Mouse (Mus musculus): Measurements from ENCODE around the gene Gm10073.
A peak's percentile ranks its signal among the peaks of the same experiment; 100 is the strongest.

The Gm10073 gene

DNA sequence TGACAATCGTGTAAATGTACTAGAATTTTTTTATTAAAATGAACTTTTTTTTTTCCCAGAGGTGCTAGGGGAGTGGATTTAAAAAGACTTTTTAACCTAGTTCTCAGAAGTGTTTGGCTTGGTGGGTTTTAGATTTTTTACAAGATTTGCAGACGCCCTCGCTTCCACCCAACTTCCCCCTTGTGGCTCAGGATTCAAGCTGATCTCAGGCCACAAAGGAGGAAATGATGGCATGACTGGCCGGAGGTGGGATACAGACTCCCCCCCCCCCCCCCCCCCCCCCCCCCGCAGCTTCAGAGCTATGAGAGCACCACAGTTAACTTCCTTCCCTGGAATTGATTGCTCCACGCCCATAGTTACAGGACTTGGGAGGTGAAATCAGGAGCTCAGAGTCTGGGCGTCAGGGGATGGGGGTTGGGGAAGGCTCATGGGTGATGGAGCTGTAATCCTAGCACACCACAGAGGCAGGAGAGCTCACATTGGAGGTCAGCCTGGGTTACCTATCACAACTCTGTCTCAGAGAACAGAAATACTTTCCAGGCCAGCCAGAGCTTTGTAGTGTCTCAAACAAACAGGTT is 17.1 kb downstream of the Gm10073 start:
- peak; percentile 62 for DNase-seq (ENCODE audit: low read depth, low spot score)

DNA sequence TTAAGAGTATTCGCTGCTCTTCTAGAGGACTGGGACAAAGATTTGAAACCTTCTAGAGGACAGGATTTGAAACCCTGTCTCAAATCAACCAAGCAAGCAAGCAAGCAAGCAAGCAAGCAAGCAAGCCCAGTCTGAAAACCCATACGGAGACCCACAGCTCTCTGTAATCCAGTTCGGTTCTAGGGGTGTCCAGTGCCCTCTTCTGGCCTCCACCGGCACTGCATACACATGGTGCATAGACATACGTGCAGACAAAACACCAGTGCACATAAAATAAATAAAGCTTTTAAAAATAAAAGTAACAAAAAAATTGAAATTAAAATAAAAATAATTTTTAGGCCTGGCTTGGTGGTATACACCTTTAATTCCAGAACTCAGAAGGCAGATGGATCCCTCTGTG is 19.2 kb downstream of the Gm10073 start:
- DNase-seq (ENCODE audit: low read depth, low spot score) = peak; percentile 75

DNA sequence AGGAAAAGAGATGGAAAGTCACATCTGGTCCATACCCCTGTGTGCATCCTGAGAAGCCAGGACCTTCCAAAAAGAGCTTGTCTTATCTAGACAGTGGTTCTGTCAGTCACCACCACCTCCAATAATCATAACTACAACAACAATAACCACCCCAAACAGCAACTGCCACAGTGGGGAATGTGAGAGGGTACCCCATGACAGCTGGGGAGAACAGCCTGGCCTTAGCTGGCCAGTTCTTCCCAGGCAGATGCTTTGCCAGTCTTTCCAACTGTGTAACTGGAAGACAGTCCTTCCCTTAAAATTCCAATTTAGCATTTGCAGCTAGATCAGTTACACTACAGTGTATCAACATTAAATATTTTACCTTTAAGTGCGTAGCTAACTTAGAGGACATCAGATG is 22.4 kb downstream of the Gm10073 start:
- DNase-seq (ENCODE audit: low read depth, low spot score) = no peak

DNA sequence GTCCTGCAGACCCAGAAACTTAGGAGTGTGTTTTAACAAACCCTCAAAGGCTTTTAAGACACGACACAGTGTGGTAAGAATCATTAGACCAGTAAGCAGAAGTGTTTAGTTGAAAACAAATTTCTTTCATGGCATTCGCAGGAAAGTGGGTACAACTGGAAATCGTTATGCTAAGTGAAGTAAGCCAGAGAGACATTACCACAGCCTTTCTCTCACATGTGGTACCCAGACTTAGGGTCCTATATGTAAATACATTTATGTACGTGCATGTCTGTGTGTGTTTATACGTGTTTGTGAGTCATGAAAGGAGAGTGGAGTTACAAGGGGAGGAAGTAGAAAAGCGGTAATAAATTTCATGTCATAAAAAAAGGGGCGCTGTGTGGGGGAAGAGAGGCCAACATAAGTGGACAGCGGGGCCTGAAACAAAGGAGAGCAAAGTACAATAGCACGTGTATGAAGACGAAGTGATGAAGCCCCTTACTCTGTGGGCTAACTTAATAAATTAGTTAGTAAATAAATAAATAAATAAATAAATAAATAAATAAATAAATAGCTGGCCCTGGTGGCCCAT is 24.8 kb downstream of the Gm10073 start:
- DNase-seq (ENCODE audit: low read depth, low spot score) = no peak

DNA sequence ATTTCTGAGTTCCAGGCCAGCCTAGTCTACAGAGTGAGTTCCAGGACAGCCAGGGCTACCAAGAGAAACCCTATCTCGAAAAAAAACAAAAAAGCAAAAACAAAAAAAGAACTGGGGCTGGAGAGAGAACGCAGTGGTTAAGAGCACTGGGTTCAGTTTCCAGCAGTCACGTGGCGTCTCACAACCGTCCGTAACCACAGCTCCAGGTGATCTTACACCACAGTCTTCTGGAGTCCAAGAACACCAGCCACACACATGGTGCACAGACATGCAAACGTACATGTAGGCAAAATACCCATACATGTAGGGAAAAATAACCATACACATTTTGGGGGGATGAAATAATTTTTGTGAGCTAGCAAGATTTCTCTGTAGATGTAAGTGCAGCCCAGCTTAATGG is 26.5 kb downstream of the Gm10073 start:
- DNase-seq (ENCODE audit: low read depth, low spot score) = no peak

DNA sequence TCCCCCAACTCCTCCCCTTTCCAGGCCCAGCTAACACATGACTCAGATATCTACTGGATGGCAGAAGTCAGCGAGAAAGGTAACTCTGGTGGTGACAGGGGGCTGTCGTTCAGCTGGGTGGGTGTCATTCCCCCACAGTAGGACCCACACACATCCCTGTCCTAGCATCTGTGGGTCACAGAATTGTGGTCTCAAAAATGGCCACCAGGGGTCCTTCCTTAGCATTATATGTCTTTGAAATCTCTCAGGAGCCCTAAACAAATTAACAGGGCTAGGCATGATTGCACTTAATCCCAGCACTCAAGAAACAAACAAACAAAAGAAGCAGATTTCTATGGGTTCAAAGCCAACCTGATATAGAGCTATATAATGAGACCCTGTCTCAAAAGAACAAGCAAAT is 28.1 kb downstream of the Gm10073 start:
- DNase-seq (ENCODE audit: low read depth, low spot score) = peak; percentile 44

DNA sequence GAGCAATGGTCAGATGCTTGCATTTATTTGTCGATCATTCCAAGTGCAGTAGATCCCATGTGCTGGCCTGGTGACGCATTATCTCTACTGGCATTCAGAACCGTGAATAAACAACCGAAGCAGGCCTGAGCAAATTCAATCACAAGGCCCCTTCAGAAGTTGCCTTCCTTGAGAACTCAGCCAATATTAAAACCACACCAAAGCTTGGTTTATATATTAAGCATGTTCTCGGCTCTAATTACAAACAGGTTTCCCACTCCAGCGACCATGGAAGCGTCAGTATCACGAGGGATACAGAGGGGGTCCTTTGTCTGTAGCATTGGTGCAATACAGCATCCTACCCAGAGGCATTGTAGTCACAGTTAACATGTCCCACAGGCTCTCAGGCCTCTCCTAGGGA is 30.2 kb downstream of the Gm10073 start:
- DNase-seq (ENCODE audit: low read depth, low spot score) = no peak

DNA sequence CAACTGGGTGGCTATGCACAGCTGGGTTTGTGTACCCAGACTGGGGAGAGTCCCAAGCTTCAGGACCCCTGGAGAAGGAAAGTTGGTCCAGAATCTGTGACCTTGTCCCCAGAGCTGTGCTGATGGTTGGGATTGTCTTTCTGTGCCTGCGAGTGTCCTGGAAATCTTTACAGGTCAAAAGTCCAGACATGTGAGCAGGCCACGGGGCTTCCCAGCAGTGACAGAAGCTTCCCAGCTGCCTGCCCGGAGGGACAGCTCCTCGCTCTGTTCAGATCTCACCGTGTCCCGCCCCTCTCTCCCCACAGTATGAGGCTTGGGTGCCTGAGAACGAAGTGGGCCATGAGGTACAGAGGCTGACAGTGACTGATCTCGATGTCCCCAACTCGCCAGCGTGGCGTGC is 32.3 kb downstream of the Gm10073 start:
- no peak for DNase-seq (ENCODE audit: low read depth, low spot score)

DNA sequence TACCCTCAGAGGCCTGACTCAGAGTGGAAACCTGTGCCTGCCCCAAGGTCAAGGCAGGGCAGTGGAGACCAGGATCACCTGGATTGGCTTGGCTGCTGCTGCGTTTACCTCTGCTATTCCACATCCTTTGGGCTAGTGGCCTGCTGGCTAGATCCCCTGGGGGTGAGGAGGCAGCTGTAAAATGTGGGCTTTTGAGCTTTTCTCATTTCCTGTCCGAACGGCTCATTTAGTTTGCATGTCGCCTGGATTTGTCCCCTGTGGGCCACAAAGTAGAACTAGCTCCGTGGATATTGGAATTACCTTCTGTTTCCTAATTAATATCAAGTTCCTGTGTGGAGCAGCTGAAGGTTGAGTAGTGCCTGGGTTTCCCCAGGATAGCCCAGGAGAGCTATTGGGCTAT is 34.1 kb downstream of the Gm10073 start:
- no peak for DNase-seq (ENCODE audit: low read depth, low spot score)

DNA sequence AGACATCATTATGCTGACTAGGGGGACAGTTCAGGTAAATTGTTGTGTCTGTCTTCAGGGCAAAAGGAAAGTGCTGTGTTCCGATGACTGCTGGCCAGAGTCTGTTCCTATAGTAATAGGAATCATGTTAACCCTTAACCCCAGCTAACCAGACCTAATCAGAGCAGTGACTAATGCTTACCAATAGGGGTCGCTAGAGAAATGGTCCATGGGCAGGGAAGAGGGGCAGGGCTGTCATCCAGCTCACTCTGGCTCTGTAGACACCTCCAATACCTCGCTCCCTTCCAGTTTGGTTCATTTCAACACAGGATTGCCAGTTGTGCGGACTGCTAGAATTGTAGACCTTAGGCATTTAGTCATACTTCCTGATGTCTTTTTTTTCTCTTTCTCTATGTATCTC is 37.8 kb downstream of the Gm10073 start:
- DNase-seq (ENCODE audit: low read depth, low spot score) = peak; percentile 79

DNA sequence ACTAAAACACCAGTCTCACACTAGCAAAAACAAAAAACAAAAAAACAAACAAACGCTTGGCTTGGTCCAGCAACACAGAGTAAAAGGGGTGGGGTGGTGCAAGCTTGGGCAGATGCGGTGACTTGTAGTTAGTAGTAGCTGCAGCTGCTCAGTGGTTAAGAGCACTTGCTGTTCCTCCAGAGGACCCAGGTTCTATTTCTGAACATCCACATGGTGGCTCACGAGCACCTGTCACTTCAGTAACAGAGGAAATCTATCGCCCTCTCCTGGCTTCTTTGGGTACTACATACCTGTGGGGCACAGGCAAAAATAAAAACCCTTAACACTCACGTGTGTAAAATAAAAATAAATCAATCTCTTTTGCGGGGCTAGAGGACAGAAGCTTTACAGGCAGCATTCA is 38.8 kb downstream of the Gm10073 start:
- peak; percentile 90 for DNase-seq (ENCODE audit: low read depth, low spot score)

DNA sequence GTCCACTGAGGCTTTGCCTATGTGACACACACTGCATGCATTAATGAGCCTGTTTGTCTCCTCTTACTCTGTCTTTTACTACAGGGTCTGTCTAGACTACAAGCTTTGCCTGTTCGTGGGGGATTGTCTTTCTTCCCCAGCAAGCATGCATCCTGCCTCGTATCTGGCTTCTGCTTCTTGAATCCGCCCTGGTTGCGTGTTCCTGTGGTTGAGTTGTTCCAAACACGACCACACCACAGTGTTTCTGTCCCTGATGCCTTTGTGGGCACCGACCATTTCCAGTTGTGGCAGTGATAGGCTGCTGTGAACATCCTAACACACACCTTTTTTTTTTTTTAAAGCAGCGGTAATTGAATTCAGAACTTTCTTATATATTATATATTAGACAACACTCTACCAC is 39.6 kb downstream of the Gm10073 start:
- no peak for DNase-seq (ENCODE audit: low read depth, low spot score)

DNA sequence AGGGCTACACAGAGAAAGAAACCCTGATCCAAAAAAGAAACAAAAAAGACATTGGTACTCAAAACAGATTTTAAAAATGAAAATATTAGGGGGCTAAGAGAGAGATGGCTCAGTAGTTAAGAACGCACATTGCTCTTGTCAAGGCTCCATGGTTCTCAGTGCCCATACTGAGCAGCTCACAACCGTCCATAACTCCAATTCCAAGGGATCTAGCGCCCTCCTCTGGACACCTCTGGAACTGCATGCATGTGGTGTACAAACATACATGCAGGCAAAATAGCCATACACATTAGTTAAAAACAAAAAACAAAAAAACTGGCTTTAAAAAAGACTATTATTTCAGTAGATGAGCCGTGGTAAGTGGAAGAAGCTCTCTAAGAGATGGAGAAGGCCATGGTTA is 42.7 kb downstream of the Gm10073 start:
- DNase-seq (ENCODE audit: low read depth, low spot score) = peak; percentile 74

DNA sequence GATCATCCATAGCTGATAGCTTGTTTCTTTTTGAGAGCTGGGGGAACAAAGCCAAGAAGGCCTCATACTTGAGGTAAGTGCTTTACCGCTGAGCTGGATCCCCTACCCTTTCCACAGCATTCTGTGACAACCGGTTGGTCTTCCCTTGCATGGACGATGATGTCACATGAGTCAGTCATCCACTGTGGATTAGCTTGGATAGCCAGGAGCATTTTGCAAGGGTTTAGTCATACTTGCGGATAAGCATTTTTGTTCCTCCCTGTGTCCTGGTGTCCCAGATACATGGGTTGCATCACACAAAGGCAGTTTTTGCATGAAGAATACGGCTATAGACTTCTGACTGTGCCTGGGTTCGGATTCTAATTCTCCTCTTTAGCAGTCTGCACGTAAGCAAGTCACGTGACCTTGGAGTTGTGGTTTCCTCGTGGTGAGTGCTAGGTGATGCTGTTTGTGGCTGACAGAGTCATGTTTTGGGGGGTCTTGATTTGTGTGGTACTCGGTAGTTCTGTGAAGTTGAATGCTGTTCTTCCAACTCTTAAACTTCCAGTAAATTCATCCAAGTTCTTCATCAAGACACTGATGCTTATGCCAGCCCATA is 43.3 kb downstream of the Gm10073 start:
- DNase-seq (ENCODE audit: low read depth, low spot score) = no peak

DNA sequence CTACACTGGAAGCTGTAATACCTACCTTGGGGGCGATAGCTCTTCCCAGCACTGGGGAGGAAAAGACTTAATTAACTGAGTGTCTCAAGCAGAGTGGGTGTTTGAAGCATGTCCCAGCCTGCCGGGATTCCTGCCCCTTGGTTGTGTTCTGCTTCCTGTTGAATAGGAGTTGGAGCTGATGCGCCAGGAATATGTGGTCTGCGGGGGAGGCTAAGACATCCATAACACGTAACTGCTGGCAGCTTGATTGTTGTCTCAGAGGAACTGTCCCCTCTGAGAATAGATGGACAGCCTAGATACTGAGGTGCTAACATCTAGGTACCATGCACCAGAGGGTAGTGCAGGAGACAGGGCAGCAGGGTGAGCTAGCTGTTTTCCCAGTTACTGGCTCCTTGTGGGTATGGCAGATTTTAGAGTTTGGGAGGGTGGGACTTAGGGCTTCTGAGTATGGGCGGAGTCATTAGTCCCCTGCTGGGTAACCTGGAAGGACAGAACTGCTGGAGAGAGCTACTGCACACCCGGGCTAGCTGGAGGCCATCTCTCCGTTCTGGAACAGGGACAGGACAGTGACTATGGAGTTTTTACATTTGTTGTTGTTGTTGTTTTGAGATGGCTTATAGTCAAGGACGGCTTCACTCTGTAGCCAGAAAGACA is 44.5 kb downstream of the Gm10073 start:
- DNase-seq (ENCODE audit: low read depth, low spot score) = peak; percentile 58

DNA sequence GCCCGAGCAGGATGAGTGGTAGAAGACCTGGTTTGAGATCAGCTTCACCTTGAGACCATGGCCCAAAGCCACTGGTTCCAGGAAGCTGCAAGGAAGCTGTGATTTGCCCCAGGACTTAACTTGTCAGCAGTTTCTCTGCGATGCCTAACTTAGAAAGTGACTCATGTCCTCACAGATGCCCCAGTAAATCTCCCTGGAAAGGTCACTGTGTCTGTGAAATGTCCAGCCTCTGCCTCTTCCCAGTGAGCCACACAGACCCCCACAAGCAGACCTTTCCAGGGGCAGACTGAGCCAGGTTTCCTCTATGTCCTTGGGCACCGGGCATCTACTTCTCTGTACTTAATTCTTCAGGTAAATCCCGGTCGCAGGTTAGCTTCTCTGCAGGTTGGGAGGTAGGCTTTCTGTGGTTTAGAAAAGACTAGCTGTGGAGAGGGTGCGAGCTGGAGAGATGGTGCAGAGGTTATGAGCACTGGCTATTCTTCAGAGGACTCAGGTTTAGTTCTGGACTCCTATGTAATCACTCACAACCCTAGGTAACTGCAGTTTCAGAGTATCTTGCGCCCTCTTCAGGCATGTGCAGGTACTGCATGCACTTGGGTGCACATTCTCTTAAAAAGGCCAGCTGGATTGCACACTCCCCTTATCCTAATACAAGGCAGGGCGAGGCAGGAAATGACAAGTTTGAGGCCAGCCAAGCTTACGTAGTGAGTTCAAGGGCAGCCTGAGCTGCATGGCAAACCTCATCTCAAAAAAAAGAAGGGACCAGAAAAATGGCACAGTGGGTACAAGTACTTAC is 45.8 kb downstream of the Gm10073 start:
- DNase-seq (ENCODE audit: low read depth, low spot score) = peak; percentile 88

DNA sequence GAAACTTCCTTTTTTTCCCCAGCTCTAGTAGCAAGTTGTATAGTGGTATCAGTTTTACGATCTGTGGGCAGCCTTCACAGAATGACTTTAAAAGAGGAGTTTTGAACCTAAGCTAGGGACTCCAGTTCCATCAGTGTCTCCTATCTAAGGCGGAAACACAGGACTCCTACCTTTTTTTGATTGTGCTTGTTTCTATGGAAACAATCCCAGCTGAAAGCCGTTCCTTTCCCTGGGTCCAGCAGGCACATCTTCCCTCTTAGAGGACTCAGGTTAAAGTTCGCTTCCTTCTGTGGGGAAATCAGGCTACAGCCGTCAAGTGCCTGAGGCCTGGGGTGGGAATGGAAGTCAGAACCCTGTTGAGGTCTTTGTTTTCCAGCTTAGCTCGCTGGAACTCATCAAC is 46.5 kb downstream of the Gm10073 start:
- DNase-seq (ENCODE audit: low read depth, low spot score) = peak; percentile 54
